Mouse (Mus musculus) right cerebral cortex, postnatal 36 days (tissue): ENCODE data around the gene Rnf216.
A peak's percentile ranks its signal among the peaks of the same experiment; 100 is the strongest.
"Not testable (repeated sequence)": the region's sequence is repeated elsewhere in the genome, so short reads cannot be mapped to it uniquely, and the experiment has no call there.

Experiments used
- DNase-seq, 2 experiments: peaks; one replicate each; pipeline ENCODE4 v3.0.0; 2022; ENCODE audit warnings: low spot score in 2 of 2, mixed read lengths in 1 of 2

Rnf216 gene

GRCm38 (mm10) chr5:143112281-143113246 lies at the start of gene Rnf216:
Gene Rnf216, minus strand, starts transcription at chr5:143112994.
- DNase-seq: peak; percentile 92 to 94

GRCm38 (mm10) chr5:143155534-143155933 lies 42.7 kb upstream of the Rnf216 start:
- DNase-seq: no peak

GRCm38 (mm10) chr5:143153756-143154155 lies 41.0 kb upstream of the Rnf216 start:
- no peak for DNase-seq

- DNase-seq: no peak
Measured at GRCm38 (mm10) chr5:143150044-143150443, 37.2 kb upstream of the Rnf216 start.

- no peak for DNase-seq
Measured at GRCm38 (mm10) chr5:143149536-143149935, 36.7 kb upstream of the Rnf216 start.

- DNase-seq: no peak
Measured at GRCm38 (mm10) chr5:143148661-143149060, 35.9 kb upstream of the Rnf216 start.

- DNase-seq: no peak
Measured at GRCm38 (mm10) chr5:143147481-143147880, 34.7 kb upstream of the Rnf216 start, which contains the start of gene Olfr718-ps1. Gene Olfr718-ps1, minus strand, starts transcription at chr5:143147581.

- DNase-seq: no peak
Measured at GRCm38 (mm10) chr5:143137580-143137979, 24.8 kb upstream of the Rnf216 start.

- DNase-seq: no peak
Measured at GRCm38 (mm10) chr5:143135042-143135441, 22.2 kb upstream of the Rnf216 start.

- not testable (repeated sequence) for DNase-seq
Measured at GRCm38 (mm10) chr5:143134216-143135010, 21.6 kb upstream of the Rnf216 start.

- DNase-seq: no peak
Measured at GRCm38 (mm10) chr5:143132935-143133514, 20.2 kb upstream of the Rnf216 start.

- DNase-seq: no peak
Measured at GRCm38 (mm10) chr5:143130342-143130741, 17.5 kb upstream of the Rnf216 start.

- no peak for DNase-seq
Measured at GRCm38 (mm10) chr5:143129101-143129500, 16.3 kb upstream of the Rnf216 start.

GRCm38 (mm10) chr5:143127837-143128236 lies 15.0 kb upstream of the Rnf216 start:
- DNase-seq: no peak

GRCm38 (mm10) chr5:143126908-143127307 lies 14.1 kb upstream of the Rnf216 start:
- no peak for DNase-seq

- no peak for DNase-seq
Measured at GRCm38 (mm10) chr5:143126089-143126488, 13.3 kb upstream of the Rnf216 start.

- peak; percentile 16 to 39 for DNase-seq
Measured at GRCm38 (mm10) chr5:143125601-143126000, 12.8 kb upstream of the Rnf216 start.

- DNase-seq: no peak
Measured at GRCm38 (mm10) chr5:143124805-143125378, 12.1 kb upstream of the Rnf216 start.

- no peak for DNase-seq
Measured at GRCm38 (mm10) chr5:143122673-143123072, 9.9 kb upstream of the Rnf216 start.

- no peak for DNase-seq
Measured at GRCm38 (mm10) chr5:143122125-143122524, 9.3 kb upstream of the Rnf216 start.

GRCm38 (mm10) chr5:143106842-143107241 lies 6.0 kb downstream of the Rnf216 start:
- DNase-seq: no peak

GRCm38 (mm10) chr5:143103231-143103630 lies 9.6 kb downstream of the Rnf216 start:
- DNase-seq: no peak
